Mouse (Mus musculus) hindbrain, embryonic 14.5 days (tissue): ENCODE results near the gene Adprm. TPM values are rescaled to one million over a fixed set of nuclear protein-coding genes. Genes with fewer than 3 reads are reported as not detected.
A peak's percentile ranks its signal among the peaks of the same experiment; 100 is the strongest.
"Not testable (repeated sequence)": the region's sequence is repeated elsewhere in the genome, so short reads cannot be mapped to it uniquely, and the experiment has no call there.

Source experiments
- ATAC-seq: fragments of 200-750 bp; cut with Nextera tagmentation; 2 replicates; pipeline ENCODE4 v1.8.0; 2017; ENCODE audit warnings: moderate number of reproducible peaks, mild to moderate bottlenecking, moderate TSS enrichment, moderate library complexity; ENCODE audit not compliant: low FRiP score
- DNase-seq: peaks from one replicate; pipeline ENCODE4 v3.0.0-alpha.2; 2015; ENCODE audit warnings: low spot score
- H3K27ac ChIP-seq: fragments of 300-500 bp; sonication (generic); 2 replicates; pipeline ENCODE4 v1.5.1; 2014; ENCODE audit warnings: mild to moderate bottlenecking, moderate library complexity
- H3K27me3 ChIP-seq: fragments of 300-500 bp; sonication (generic); 2 replicates; pipeline ENCODE4 v1.6.1; 2014; ENCODE audit warnings: mild to moderate bottlenecking, low read length, mixed read lengths; ENCODE audit not compliant: control insufficient read depth, insufficient read depth
- H3K36me3 ChIP-seq: fragments of 300-500 bp; sonication (generic); replicated peaks from 2 replicates; pipeline ENCODE4 v1.6.1; 2014; ENCODE audit not compliant: control insufficient read depth, insufficient read depth
- H3K4me1 ChIP-seq: fragments of 300-500 bp; sonication (generic); replicated peaks from 2 replicates; pipeline ENCODE4 v1.6.1; 2014; ENCODE audit warnings: antibody characterized with exemption, low read length, mixed read lengths; ENCODE audit not compliant: control insufficient read depth, insufficient read depth
- H3K4me2 ChIP-seq: fragments of 300-500 bp; sonication (generic); replicated peaks from 2 replicates; pipeline ENCODE4 v1.6.1; 2014; ENCODE audit warnings: mild to moderate bottlenecking, moderate library complexity
- H3K4me3 ChIP-seq: fragments of 300-500 bp; sonication (generic); replicated peaks from 2 replicates; pipeline ENCODE4 v1.5.1; 2014; ENCODE audit warnings: mild to moderate bottlenecking, low read length
- H3K9ac ChIP-seq: fragments of 300-500 bp; sonication (generic); 2 replicates; pipeline ENCODE4 v1.6.1; 2014
- H3K9me3 ChIP-seq: fragments of 300-500 bp; sonication (generic); 2 replicates; pipeline ENCODE4 v1.6.1; 2016; ENCODE audit warnings: low read length; ENCODE audit not compliant: control insufficient read depth
- WGBS: fragments of 180-500 bp; shearing (Covaris S2); extraction: QIAGEN DNeasy Blood & Tissue Kit; methylation state at CpG from one replicate; pipeline ENCODE4 v1.1.7; 2014; 5-methylcytosine and 5-hydroxymethylcytosine counted together
- polyA plus RNA-seq: library from polyadenylated mRNA; unstranded; fragments of >200 nt; fragmentation: Nextera tagmentation; extraction: Ambion mirVana; gene quantifications from 2 replicates; pipeline ENCODE4 v1.2.1, GENCODE M21; 2014

Adprm gene
- 32.4 and 37.0 TPM in 2 replicates for polyA plus RNA-seq

DNA sequence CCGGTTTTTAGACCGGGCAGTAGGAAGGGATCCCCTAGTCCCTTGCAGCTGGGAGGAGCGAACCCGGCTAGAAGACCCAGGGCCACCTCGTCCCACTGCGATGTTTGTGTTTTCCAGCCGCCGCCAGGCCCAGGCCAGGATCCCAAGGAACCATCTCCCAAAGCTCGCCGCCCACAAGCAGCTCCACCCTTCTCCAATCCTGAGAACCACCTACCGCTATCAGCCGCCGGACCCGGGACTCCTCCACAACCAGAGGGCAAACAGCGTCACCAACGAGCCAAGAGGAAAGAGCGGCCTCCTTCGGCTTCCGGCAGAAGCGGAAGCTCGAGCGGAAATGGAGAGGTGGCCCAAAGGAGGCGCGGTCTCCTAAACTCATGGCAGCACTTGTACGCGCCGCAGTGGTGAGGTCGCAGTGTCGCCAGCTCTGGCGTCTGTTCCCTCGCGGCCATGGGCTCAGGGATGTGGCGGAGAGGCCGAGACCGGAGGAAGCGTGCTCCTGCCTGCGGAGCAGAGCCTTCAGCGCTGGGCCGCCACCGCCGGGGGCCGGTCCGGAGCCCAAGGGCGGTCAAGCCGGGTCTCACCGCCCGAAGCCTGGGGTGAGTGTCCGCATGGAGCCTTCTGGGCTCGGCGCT is at the start of gene Adprm, which contains the start of gene Sco1:
Adprm (minus strand) TSS at position 274 of the 632 bp plus-strand sequence.
Sco1 (plus strand) TSS at position 350 of the 632 bp plus-strand sequence.
- Histone ChIP-seq H3K9me3 (no peaks in the 10 kb centered on the region), H3K27me3 (no peaks in the 10 kb centered on the region), H3K9ac (peak within 1 kb of the TSS; percentile 78), H3K4me3 (peak within 1 kb of the TSS; percentile 92), H3K27ac (peak within 1 kb of the TSS; percentile 82), H3K4me2 (peak within 1 kb of the TSS; percentile 67), H3K36me3 (peaks cover 38% of the 10 kb centered on the region), H3K4me1 (peaks cover 18% of the 10 kb centered on the region)
- DNase-seq (peak; percentile 85), ATAC-seq (peak; percentile 94)
- under 1% methylated on average over 50 of the region's 50 CpGs for WGBS

DNA sequence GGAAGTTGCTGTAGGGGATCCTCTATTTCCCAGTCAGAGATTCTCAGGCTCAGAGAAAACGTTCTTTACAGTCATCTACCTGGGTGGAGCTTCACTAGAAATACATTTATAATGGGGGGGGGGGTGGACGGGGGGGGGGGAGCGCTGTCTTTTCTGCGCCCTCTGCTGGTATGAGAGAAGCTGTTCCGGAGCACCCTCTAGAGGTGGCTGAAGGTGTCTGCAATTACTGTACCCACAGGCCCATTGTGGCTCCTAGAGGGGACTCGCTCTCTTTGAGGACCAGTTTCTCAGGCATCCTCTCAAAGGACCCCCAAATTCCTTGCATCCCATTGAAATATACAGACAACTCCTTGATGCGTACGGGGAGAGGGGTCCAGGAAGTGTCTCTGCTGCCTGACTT is 49.3 kb upstream of the Adprm start:
- ATAC-seq = no peak
- WGBS = 31% methylated on average over 8 of the region's 8 CpGs

DNA sequence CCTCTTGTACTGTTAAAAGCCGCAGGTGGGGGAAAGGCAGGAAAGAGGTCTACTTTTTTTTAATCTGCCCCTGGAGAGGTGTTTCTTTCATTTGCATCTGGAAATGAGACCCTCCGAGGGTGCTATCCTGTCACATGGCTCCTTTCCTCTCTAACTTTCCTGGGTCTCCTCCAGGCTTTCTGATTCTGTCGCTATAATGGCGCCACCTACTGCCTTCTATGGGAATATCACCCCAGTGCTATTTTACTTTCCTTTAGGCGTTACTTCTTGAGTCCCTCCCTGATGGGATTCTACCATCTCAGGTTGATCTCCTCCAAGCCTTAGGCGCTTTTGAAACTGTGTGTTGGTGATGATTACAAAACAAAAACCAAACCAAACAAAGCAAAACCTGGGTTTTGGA is 47.8 kb upstream of the Adprm start:
- Histone ChIP-seq H3K4me2 (no peak overlapping the region), H3K9ac (no peak overlapping the region), H3K27me3 (no peaks in the 10 kb centered on the region), H3K9me3 (no peaks in the 10 kb centered on the region), H3K4me1 (no peaks in the 10 kb centered on the region), H3K36me3 (no peaks in the 10 kb centered on the region), H3K4me3 (no peak overlapping the region), H3K27ac (no peak overlapping the region)
- 39% methylated on average over 6 of the region's 6 CpGs for WGBS
- no peak for ATAC-seq
- DNase-seq = peak; percentile 50

More for the DNA sequence above, 49.3 kb upstream of the Adprm start:
- Histone ChIP-seq H3K4me2 (no peak overlapping the region), H3K9ac (no peak overlapping the region), H3K27me3 (no peaks in the 10 kb centered on the region), H3K9me3 (no peaks in the 10 kb centered on the region), H3K4me3 (no peak overlapping the region), H3K4me1 (no peaks in the 10 kb centered on the region), H3K27ac (no peak overlapping the region), H3K36me3 (no peaks in the 10 kb centered on the region)
- no peak for DNase-seq

DNA sequence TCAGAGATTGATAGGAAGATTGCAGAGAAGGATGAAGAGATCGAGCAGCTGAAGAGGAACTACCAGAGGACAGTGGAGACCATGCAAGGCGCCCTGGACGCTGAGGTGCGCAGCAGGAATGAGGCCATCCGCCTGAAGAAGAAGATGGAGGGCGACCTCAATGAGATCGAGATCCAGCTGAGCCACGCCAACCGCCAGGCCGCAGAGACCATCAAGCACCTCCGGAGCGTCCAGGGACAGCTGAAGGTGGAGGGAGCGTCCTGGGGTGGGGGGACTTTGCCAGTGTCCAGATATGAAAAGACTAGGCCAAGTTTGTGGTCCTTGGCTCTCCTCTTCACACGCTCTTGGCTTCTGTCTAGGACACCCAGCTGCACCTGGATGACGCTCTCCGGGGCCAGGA is 46.8 kb upstream of the Adprm start:
- no peak overlapping the region for H3K27ac ChIP-seq
- WGBS = 95% methylated on average over 16 of the region's 16 CpGs
- DNase-seq (no peak), ATAC-seq (no peak)
- H3K27me3 ChIP-seq = no peaks in the 10 kb centered on the region
- H3K4me1 ChIP-seq = no peaks in the 10 kb centered on the region
- H3K4me3 ChIP-seq = no peak overlapping the region
- H3K9ac ChIP-seq = no peak overlapping the region
- H3K4me2 ChIP-seq = no peak overlapping the region
- H3K9me3 ChIP-seq = no peaks in the 10 kb centered on the region
- H3K36me3 ChIP-seq = no peaks in the 10 kb centered on the region

DNA sequence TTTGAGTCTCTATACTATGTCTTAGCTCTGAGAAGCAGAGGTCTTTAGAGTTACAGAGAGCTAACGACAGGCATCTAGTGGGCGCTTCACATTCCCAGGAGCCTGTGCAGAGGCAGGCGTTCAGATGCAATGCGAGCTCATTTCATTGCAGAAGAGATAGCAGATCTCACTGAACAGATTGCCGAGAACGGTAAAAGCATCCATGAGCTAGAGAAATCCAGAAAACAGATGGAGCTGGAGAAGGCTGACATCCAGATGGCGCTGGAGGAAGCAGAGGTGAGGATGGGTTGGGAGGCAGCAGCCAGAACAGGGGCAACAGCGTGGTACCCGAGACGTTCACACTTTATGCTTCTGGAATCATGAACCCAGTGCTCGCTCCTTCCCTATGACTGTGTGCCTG is 46.0 kb upstream of the Adprm start:
- Histone ChIP-seq H3K27ac (no peak overlapping the region), H3K27me3 (no peaks in the 10 kb centered on the region), H3K9ac (no peak overlapping the region), H3K4me1 (no peaks in the 10 kb centered on the region), H3K9me3 (no peaks in the 10 kb centered on the region), H3K4me2 (no peak overlapping the region), H3K4me3 (no peak overlapping the region), H3K36me3 (no peaks in the 10 kb centered on the region)
- WGBS = 85% methylated on average over 11 of the region's 11 CpGs
- ATAC-seq = no peak
- DNase-seq = no peak

DNA sequence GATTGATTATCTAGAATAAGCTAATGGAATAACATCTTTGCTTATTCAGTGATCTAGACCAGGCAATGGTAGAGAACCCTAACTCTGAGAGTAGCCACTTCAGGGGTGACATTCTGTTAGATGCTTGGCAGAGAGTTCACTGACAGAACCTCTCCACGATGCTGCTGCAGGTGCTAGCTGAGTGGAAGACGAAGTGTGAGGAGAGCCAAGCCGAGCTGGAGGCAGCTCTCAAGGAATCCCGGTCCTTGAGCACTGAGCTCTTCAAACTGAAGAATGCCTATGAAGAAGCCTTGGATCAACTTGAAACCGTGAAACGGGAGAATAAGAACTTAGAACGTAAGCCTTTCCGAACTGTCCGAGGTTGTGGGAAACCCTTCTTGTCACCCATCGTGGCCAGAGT is 45.3 kb upstream of the Adprm start:
- Histone ChIP-seq H3K27me3 (no peaks in the 10 kb centered on the region), H3K9me3 (no peaks in the 10 kb centered on the region), H3K4me3 (no peak overlapping the region), H3K9ac (no peak overlapping the region), H3K36me3 (no peaks in the 10 kb centered on the region), H3K4me2 (no peak overlapping the region), H3K4me1 (no peaks in the 10 kb centered on the region), H3K27ac (no peak overlapping the region)
- 97% methylated on average over 10 of the region's 10 CpGs for WGBS
- ATAC-seq = no peak
- no peak for DNase-seq

DNA sequence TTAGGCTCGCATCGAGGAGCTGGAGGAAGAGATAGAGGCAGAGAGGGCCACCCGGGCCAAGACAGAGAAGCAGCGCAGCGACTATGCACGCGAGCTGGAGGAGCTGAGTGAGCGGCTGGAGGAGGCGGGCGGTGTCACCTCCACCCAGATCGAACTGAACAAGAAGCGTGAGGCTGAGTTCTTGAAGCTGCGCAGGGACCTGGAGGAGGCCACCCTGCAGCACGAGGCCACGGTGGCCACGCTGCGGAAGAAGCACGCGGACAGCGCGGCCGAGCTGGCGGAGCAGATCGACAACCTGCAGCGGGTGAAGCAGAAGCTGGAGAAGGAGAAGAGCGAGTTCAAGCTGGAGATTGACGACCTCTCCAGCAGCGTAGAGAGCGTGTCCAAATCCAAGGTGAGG is 42.1 kb upstream of the Adprm start:
- DNase-seq (no peak), ATAC-seq (no peak)
- no peak overlapping the region for H3K4me3 ChIP-seq
- H3K4me2 ChIP-seq = no peak overlapping the region
- H3K9ac ChIP-seq = no peak overlapping the region
- H3K4me1 ChIP-seq = no peaks in the 10 kb centered on the region
- WGBS = 81% methylated on average over 29 of the region's 29 CpGs
- H3K36me3 ChIP-seq = no peaks in the 10 kb centered on the region
- no peaks in the 10 kb centered on the region for H3K9me3 ChIP-seq
- no peak overlapping the region for H3K27ac ChIP-seq
- no peaks in the 10 kb centered on the region for H3K27me3 ChIP-seq

DNA sequence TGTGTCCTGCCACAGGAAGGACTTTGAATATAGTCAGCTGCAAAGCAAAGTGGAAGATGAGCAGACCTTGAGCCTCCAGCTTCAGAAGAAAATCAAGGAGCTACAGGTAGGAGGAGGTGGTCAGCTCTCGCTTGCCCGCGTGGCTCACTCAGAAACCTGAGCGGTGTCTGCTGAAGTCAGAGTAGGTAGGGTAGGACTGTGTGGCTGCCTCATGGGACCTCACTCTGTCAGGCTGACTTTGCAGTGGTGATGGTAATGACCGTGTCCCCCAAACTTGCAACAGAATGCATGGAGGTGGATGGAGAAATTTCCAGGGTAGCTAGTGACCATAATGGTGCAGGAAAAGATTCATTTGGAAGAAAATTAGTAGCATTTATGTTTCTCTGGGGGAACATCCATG is 41.3 kb upstream of the Adprm start:
- Histone ChIP-seq H3K9me3 (no peaks in the 10 kb centered on the region), H3K27me3 (no peaks in the 10 kb centered on the region), H3K4me2 (no peak overlapping the region), H3K27ac (no peak overlapping the region), H3K4me3 (no peak overlapping the region), H3K9ac (no peak overlapping the region), H3K36me3 (no peaks in the 10 kb centered on the region), H3K4me1 (no peaks in the 10 kb centered on the region)
- WGBS = 96% methylated on average over 5 of the region's 5 CpGs
- DNase-seq (no peak), ATAC-seq (no peak)

DNA sequence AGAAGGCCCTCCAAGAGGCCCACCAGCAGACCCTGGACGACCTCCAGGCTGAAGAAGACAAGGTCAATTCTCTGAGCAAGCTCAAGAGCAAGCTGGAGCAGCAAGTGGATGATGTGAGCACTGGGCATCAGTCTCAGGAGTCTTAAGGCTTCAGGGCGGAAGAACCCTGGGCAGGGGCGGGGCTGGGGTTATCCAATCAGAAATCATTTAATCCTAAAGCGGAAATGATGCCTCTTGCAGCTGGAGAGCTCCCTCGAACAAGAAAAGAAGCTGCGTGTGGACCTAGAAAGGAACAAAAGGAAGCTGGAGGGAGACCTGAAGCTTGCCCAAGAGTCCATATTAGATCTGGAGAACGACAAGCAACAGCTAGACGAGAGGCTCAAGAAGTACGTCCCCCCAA is 40.8 kb upstream of the Adprm start:
- WGBS = 83% methylated on average over 9 of the region's 9 CpGs
- Histone ChIP-seq H3K27me3 (no peaks in the 10 kb centered on the region), H3K36me3 (no peaks in the 10 kb centered on the region), H3K4me2 (no peak overlapping the region), H3K27ac (no peak overlapping the region), H3K4me1 (no peaks in the 10 kb centered on the region), H3K9ac (no peak overlapping the region), H3K4me3 (no peak overlapping the region), H3K9me3 (no peaks in the 10 kb centered on the region)
- DNase-seq = no peak
- no peak for ATAC-seq

DNA sequence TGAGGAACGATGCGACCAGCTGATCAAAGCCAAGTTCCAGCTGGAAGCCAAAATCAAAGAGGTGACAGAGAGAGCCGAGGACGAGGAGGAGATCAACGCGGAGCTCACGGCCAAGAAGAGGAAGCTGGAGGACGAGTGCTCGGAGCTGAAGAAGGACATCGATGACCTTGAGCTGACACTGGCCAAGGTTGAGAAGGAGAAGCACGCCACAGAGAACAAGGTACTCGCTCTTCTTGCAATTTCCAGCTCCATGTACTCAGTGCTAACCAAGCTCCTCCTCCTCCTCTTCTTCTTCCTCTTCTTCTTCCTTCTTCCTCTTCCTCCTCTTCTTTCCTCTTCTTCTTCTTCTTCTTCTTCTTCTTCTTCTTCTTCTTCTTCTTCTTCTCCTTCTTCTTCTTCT is 40.0 kb upstream of the Adprm start:
- not testable (repeated sequence) for H3K4me1 ChIP-seq, H3K27me3 ChIP-seq, H3K9ac ChIP-seq, H3K4me3 ChIP-seq, ATAC-seq, H3K27ac ChIP-seq, H3K36me3 ChIP-seq, DNase-seq, H3K9me3 ChIP-seq, H3K4me2 ChIP-seq
- WGBS = 91% methylated on average over 12 of the region's 12 CpGs
